ENCODE assay signal across 8 mouse cellular contexts in the genomic region with DNA sequence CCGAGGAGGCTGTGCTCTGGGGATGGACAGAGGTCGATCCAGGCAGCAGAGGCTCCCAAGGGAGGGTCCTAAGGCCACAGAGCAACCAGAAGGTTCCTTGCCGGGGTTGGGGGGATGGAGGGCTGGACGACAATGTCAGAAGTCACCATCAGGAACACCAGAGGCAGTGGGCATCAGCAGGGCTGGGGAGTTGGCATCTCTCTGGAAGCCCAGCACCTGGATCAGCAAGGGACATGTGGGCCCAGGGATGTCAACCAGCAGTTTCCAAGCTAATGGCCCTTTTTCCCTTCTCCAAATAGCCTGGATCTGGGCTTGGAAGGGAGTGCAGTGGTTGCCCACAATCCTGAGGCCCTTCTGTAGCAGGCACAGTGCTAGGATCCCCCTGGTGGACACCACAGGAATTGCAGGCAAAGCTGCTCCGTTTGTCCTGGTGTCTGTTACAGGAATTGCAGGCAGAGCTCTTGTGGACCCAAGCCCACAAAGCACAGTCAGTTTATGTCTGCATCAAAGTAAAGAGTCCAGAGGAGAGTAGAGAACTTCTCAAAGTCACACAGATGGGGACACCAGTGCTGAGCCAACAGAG. TPM values are rescaled to one million over a fixed set of nuclear protein-coding genes. Genes with fewer than 3 reads are reported as not detected.
DNase-seq lines count a peak whose midpoint lies in the region; ATAC-seq and TF ChIP-seq lines count a peak whose summit lies in the region.

No protein-coding gene starts in this region.

- no peaks in the 10 kb centered on the region; the same call in 1 of the 2 replicates for H3K36me3 ChIP-seq in intestine, postnatal 0 days (ENCODE audit: control insufficient read depth, insufficient read depth)
- H3K36me3 ChIP-seq in intestine, embryonic 15.5 days = no peaks in the 10 kb centered on the region
- H3K36me3 ChIP-seq in limb, embryonic 11.5 days (ENCODE audit: control insufficient read depth, insufficient read depth, low read length) = no peaks in the 10 kb centered on the region
- no peaks in the 10 kb centered on the region for H3K36me3 ChIP-seq in splenic B cell, adult 2 months (ENCODE audit: control insufficient read depth, insufficient read depth, low read length, poor library complexity, severe bottlenecking)

- ATAC-seq in intestine, postnatal 0 days = no peak
- ATAC-seq in intestine, embryonic 15.5 days = no peak
- ATAC-seq in limb, embryonic 11.5 days (ENCODE audit: insufficient number of reproducible peaks, low FRiP score, low TSS enrichment, low read depth) = no peak; the same call in 1 of the 2 replicates

- peak; percentile 88 to 90 for DNase-seq in cerebellum, postnatal 14 days
- DNase-seq in frontal cortex, postnatal 36 days (ENCODE audit: low spot score in 2 of 2) = peak; percentile 78 to 86
- peak; percentile 71 for DNase-seq in kidney, adult 18-20 months
- peak; percentile 89 for DNase-seq in limb, embryonic 11.5 days (ENCODE audit: low spot score)
- DNase-seq in monocyte, adult 2 months (ENCODE audit: low read depth in 1 of 2, low spot score in 2 of 2) = peak; percentile 44 to 76
- DNase-seq in splenic B cell, adult 2 months (ENCODE audit: low read depth, low spot score) = peak; percentile 88

- TF ChIP-seq CTCF in intestine, postnatal 0 days (IDR thresholded peaks at IDR 0.05; ENCODE audit: low read depth) = peak; percentile 98

- H3K4me1 ChIP-seq in intestine, postnatal 0 days (replicated peaks; ENCODE audit: control insufficient read depth, insufficient read depth, low read length) = no peaks in the 10 kb centered on the region
- 0 out of 2 replicates have a peak, but pooled peaks cover 3% of the 10 kb centered on the region for H3K4me1 ChIP-seq in intestine, embryonic 15.5 days (replicated peaks)
- no peaks in the 10 kb centered on the region for H3K4me1 ChIP-seq in limb, embryonic 11.5 days (ENCODE audit: control insufficient read depth, insufficient read depth, low read length)

- no peaks in the 10 kb centered on the region for H3K9me3 ChIP-seq in intestine, postnatal 0 days (ENCODE audit: control insufficient read depth)
- no peaks in the 10 kb centered on the region for H3K9me3 ChIP-seq in intestine, embryonic 15.5 days
- no peaks in the 10 kb centered on the region for H3K9me3 ChIP-seq in limb, embryonic 11.5 days (ENCODE audit: control insufficient read depth, low read length)

- H3K4me2 ChIP-seq in intestine, postnatal 0 days (replicated peaks; ENCODE audit: low read depth) = no peak overlapping the region
- no peak overlapping the region for H3K4me2 ChIP-seq in intestine, embryonic 15.5 days (replicated peaks)
- no peak overlapping the region for H3K4me2 ChIP-seq in limb, embryonic 11.5 days (ENCODE audit: low read depth, severe bottlenecking)

- H3K27ac ChIP-seq in intestine, postnatal 0 days (ENCODE audit: low read depth, low read length) = no peak overlapping the region
- H3K27ac ChIP-seq in intestine, embryonic 15.5 days = no peak overlapping the region
- H3K27ac ChIP-seq in limb, embryonic 11.5 days (replicated peaks; ENCODE audit: low read depth, low read length) = no peak overlapping the region

- no peak overlapping the region for H3K4me3 ChIP-seq in intestine, postnatal 0 days (ENCODE audit: low read depth, low read length)
- H3K4me3 ChIP-seq in intestine, embryonic 15.5 days (replicated peaks) = no peak overlapping the region
- H3K4me3 ChIP-seq in limb, embryonic 11.5 days (ENCODE audit: low read depth, low read length) = no peak overlapping the region

- no peak overlapping the region for H3K9ac ChIP-seq in intestine, postnatal 0 days (ENCODE audit: low read depth, low read length)
- no peak overlapping the region for H3K9ac ChIP-seq in intestine, embryonic 15.5 days
- H3K9ac ChIP-seq in limb, embryonic 11.5 days (ENCODE audit: low read length) = no peak overlapping the region

- H3K27me3 ChIP-seq in intestine, postnatal 0 days (replicated peaks; ENCODE audit: control insufficient read depth, insufficient read depth, low read length) = no peaks in the 10 kb centered on the region
- no peaks in the 10 kb centered on the region for H3K27me3 ChIP-seq in intestine, embryonic 15.5 days (replicated peaks)
- H3K27me3 ChIP-seq in limb, embryonic 11.5 days (ENCODE audit: control insufficient read depth, insufficient read depth, low read length) = no peaks in the 10 kb centered on the region
- no peaks in the 10 kb centered on the region for H3K27me3 ChIP-seq in splenic B cell, adult 2 months (ENCODE audit: control insufficient read depth, insufficient read depth, low read length, poor library complexity, severe bottlenecking)

- 73% methylated on average over 5 of the region's 5 CpGs for WGBS in intestine, postnatal 0 days
- 70% methylated on average over 5 of the region's 5 CpGs for WGBS in intestine, embryonic 15.5 days
- WGBS in limb, embryonic 11.5 days = 61% methylated on average over 5 of the region's 5 CpGs

RNA-seq across cellular contexts. Expression of a gene that starts 1.3 kb away (rescaled TPM):
- polyA plus RNA-seq in intestine, postnatal 0 days (2015; fragmentation: Nextera tagmentation; extraction: Ambion mirVana) = not detected in 2 replicates
- polyA plus RNA-seq in intestine, embryonic 15.5 days (2015; fragmentation: Nextera tagmentation; extraction: Ambion mirVana) = 1.3 and 1.4 TPM in 2 replicates
- polyA plus RNA-seq in limb, embryonic 11.5 days (2014; fragmentation: Nextera tagmentation; extraction: Ambion mirVana) = 0.73 and 0.84 TPM in 2 replicates

RNA-seq across cellular contexts. Expression of a gene that starts 31.5 kb away (rescaled TPM):
- polyA plus RNA-seq in intestine, postnatal 0 days (2015; fragmentation: Nextera tagmentation; extraction: Ambion mirVana) = 22.3 and 31.3 TPM in 2 replicates
- polyA plus RNA-seq in intestine, embryonic 15.5 days (2015; fragmentation: Nextera tagmentation; extraction: Ambion mirVana) = 66.7 and 74.7 TPM in 2 replicates
- 65.3 and 78.6 TPM in 2 replicates for polyA plus RNA-seq in limb, embryonic 11.5 days (2014; fragmentation: Nextera tagmentation; extraction: Ambion mirVana)

RNA-seq across cellular contexts. Expression of a gene that starts 31.8 kb away (rescaled TPM):
- 40.0 and 44.9 TPM in 2 replicates for polyA plus RNA-seq in intestine, postnatal 0 days (2015; fragmentation: Nextera tagmentation; extraction: Ambion mirVana)
- polyA plus RNA-seq in intestine, embryonic 15.5 days (2015; fragmentation: Nextera tagmentation; extraction: Ambion mirVana) = 79.3 and 86.2 TPM in 2 replicates
- polyA plus RNA-seq in limb, embryonic 11.5 days (2014; fragmentation: Nextera tagmentation; extraction: Ambion mirVana) = 119 and 132 TPM in 2 replicates

RNA-seq across cellular contexts. Expression of a gene that starts 40.6 kb away (rescaled TPM):
- not detected in 2 replicates for polyA plus RNA-seq in intestine, postnatal 0 days (2015; fragmentation: Nextera tagmentation; extraction: Ambion mirVana)
- not detected in 2 replicates for polyA plus RNA-seq in intestine, embryonic 15.5 days (2015; fragmentation: Nextera tagmentation; extraction: Ambion mirVana)
- not detected in 2 replicates for polyA plus RNA-seq in limb, embryonic 11.5 days (2014; fragmentation: Nextera tagmentation; extraction: Ambion mirVana)

RNA-seq across cellular contexts. Expression of a gene that starts 56.7 kb away (rescaled TPM):
- 358 and 361 TPM in 2 replicates for polyA plus RNA-seq in intestine, postnatal 0 days (2015; fragmentation: Nextera tagmentation; extraction: Ambion mirVana)
- polyA plus RNA-seq in intestine, embryonic 15.5 days (2015; fragmentation: Nextera tagmentation; extraction: Ambion mirVana) = 283 and 287 TPM in 2 replicates
- 198 and 203 TPM in 2 replicates for polyA plus RNA-seq in limb, embryonic 11.5 days (2014; fragmentation: Nextera tagmentation; extraction: Ambion mirVana)
